Mouse (Mus musculus) ovary, adult 10 weeks (tissue): ENCODE results near the gene Ecel1. TPM values are rescaled to one million over a fixed set of nuclear protein-coding genes. Genes with fewer than 3 reads are reported as not detected.

Experiments used
- polyA plus RNA-seq: library from polyadenylated mRNA; stranded (reverse); fragments of 350-450 nt; fragmentation: Illumina TruSeq; extraction: RNeasy Lipid Tissue Mini Kit (QIAGEN cat#74804); gene quantifications from one replicate; pipeline ENCODE4 v1.2.3, GENCODE M21; 2014

Gene Ecel1
- polyA plus RNA-seq = not detected

GRCm38 (mm10) chr1:87156199-87156587 is at the start of gene Ecel1:
TSS of gene Ecel1 (minus strand) at chr1:87156521.

GRCm38 (mm10) chr1:87204465-87204864 is 48.1 kb upstream of the Ecel1 start, which contains the start of gene Chrng:
TSS of gene Chrng (plus strand) at chr1:87204657.

GRCm38 (mm10) chr1:87190429-87190828 is 34.1 kb upstream of the Ecel1 start, which contains the start of gene Chrnd:
TSS of gene Chrnd (plus strand) at chr1:87190607.

GRCm38 (mm10) chr1:87183013-87183412 is 26.7 kb upstream of the Ecel1 start, which contains the start of gene Prss56:
TSS of gene Prss56 (plus strand) at chr1:87183313.

GRCm38 (mm10) chr1:87124673-87125072 is 31.6 kb downstream of the Ecel1 start, which contains the start of gene Akp3:
TSS of gene Akp3 (plus strand) at chr1:87124973.

GRCm38 (mm10) chr1:87101411-87101810 is 54.9 kb downstream of the Ecel1 start, which contains the start of gene Alpi:
TSS of gene Alpi (minus strand) at chr1:87101606.

Other genes starting within 250 kb of the Ecel1 start
- gene Alppl2, start 66.6 kb downstream of the Ecel1 start, polyA plus RNA-seq = not detected
- not detected for gene Alpi, start 54.9 kb downstream of the Ecel1 start, polyA plus RNA-seq
- not detected for gene Akp3, start 31.5 kb downstream of the Ecel1 start, polyA plus RNA-seq
- gene Prss56, start 26.8 kb upstream of the Ecel1 start, polyA plus RNA-seq = not detected
- gene Chrnd, start 34.1 kb upstream of the Ecel1 start, polyA plus RNA-seq = not detected
- gene Chrng, start 48.1 kb upstream of the Ecel1 start, polyA plus RNA-seq = not detected
- gene Eif4e2, start 57.4 kb upstream of the Ecel1 start, polyA plus RNA-seq = 33.3 TPM
- 197 TPM for gene Efhd1, start 107.8 kb upstream of the Ecel1 start, polyA plus RNA-seq
- gene Gigyf2, start 170.5 kb upstream of the Ecel1 start, polyA plus RNA-seq = 115 TPM
- not detected for gene Kcnj13, start 238.2 kb upstream of the Ecel1 start, polyA plus RNA-seq